Mouse (Mus musculus): ENCODE results near the gene Syndig1l.

Syndig1l gene

GRCm38 (mm10) chr12:84698319-84699081, at the start of gene Syndig1l:
Syndig1l (minus strand) TSS chr12:84698831.
- DNase-seq (ENCODE audit: low read depth, low spot score), result no peak

GRCm38 (mm10) chr12:84748134-84748533, 49.5 kb upstream of the Syndig1l start:
- DNase-seq (ENCODE audit: low read depth, low spot score), result no peak

GRCm38 (mm10) chr12:84745700-84746099, 47.1 kb upstream of the Syndig1l start:
- no peak for DNase-seq (ENCODE audit: low read depth, low spot score)

GRCm38 (mm10) chr12:84743496-84743895, 44.9 kb upstream of the Syndig1l start:
- no peak for DNase-seq (ENCODE audit: low read depth, low spot score)

- no peak for DNase-seq (ENCODE audit: low read depth, low spot score)
Observed at GRCm38 (mm10) chr12:84733366-84733765, 34.7 kb upstream of the Syndig1l start.

- DNase-seq (ENCODE audit: low read depth, low spot score), result no peak
Observed at GRCm38 (mm10) chr12:84728421-84728820, 29.8 kb upstream of the Syndig1l start.

- no peak for DNase-seq (ENCODE audit: low read depth, low spot score)
Observed at GRCm38 (mm10) chr12:84727434-84727833, 28.8 kb upstream of the Syndig1l start.

GRCm38 (mm10) chr12:84726986-84727385, 28.4 kb upstream of the Syndig1l start:
- no peak for DNase-seq (ENCODE audit: low read depth, low spot score)

- DNase-seq (ENCODE audit: low read depth, low spot score), result no peak
Observed at GRCm38 (mm10) chr12:84726391-84726790, 27.8 kb upstream of the Syndig1l start.

- no peak for DNase-seq (ENCODE audit: low read depth, low spot score)
Observed at GRCm38 (mm10) chr12:84718462-84719244, 20.0 kb upstream of the Syndig1l start.

- DNase-seq (ENCODE audit: low read depth, low spot score), result no peak
Observed at GRCm38 (mm10) chr12:84714578-84714977, 15.9 kb upstream of the Syndig1l start.

- no peak for DNase-seq (ENCODE audit: low read depth, low spot score)
Observed at GRCm38 (mm10) chr12:84709842-84710439, 11.3 kb upstream of the Syndig1l start.

- DNase-seq (ENCODE audit: low read depth, low spot score), result no peak
Observed at GRCm38 (mm10) chr12:84707804-84708203, 9.2 kb upstream of the Syndig1l start.

- no peak for DNase-seq (ENCODE audit: low read depth, low spot score)
Observed at GRCm38 (mm10) chr12:84706886-84707285, 8.3 kb upstream of the Syndig1l start.

- no peak for DNase-seq (ENCODE audit: low read depth, low spot score)
Observed at GRCm38 (mm10) chr12:84702586-84702985, 4.0 kb upstream of the Syndig1l start.

GRCm38 (mm10) chr12:84692141-84692540, 6.5 kb downstream of the Syndig1l start:
- DNase-seq (ENCODE audit: low read depth, low spot score), result no peak

- DNase-seq (ENCODE audit: low read depth, low spot score), result no peak
Observed at GRCm38 (mm10) chr12:84691347-84691746, 7.3 kb downstream of the Syndig1l start.

- no peak for DNase-seq (ENCODE audit: low read depth, low spot score)
Observed at GRCm38 (mm10) chr12:84689051-84689450, 9.6 kb downstream of the Syndig1l start.

GRCm38 (mm10) chr12:84687531-84687930, 11.1 kb downstream of the Syndig1l start:
- DNase-seq (ENCODE audit: low read depth, low spot score), result no peak

GRCm38 (mm10) chr12:84686176-84686575, 12.5 kb downstream of the Syndig1l start:
- DNase-seq (ENCODE audit: low read depth, low spot score), result no peak

- no peak for DNase-seq (ENCODE audit: low read depth, low spot score)
Observed at GRCm38 (mm10) chr12:84684569-84684968, 14.1 kb downstream of the Syndig1l start.

- no peak for DNase-seq (ENCODE audit: low read depth, low spot score)
Observed at GRCm38 (mm10) chr12:84676011-84676410, 22.6 kb downstream of the Syndig1l start.
